Mouse (Mus musculus) C2C12 (cell line): ENCODE data around the gene H2-Eb2. TPM values are rescaled to one million over a fixed set of nuclear protein-coding genes. Genes with fewer than 3 reads are reported as not detected.
A peak's percentile ranks its signal among the peaks of the same experiment; 100 is the strongest.
"Not testable (repeated sequence)": the region's sequence is repeated elsewhere in the genome, so short reads cannot be mapped to it uniquely, and the experiment has no call there.

Experiments used
- H3K27me3 ChIP-seq: one replicate; pipeline ENCODE4 v1.6.1; 2011; ENCODE audit not compliant: control insufficient read depth, insufficient read depth, insufficient read length
- H3K36me3 ChIP-seq: one replicate; pipeline ENCODE4 v1.6.1; 2011; ENCODE audit not compliant: control insufficient read depth, insufficient read depth
- H3K4me3 ChIP-seq: one replicate; pipeline ENCODE4 v1.5.1; 2011; ENCODE audit warnings: mild to moderate bottlenecking, control low read depth; ENCODE audit not compliant: poor library complexity, insufficient read depth, severe bottlenecking
- H3K79me2 ChIP-seq: one replicate; pipeline ENCODE4 v1.6.1; 2011; ENCODE audit not compliant: control insufficient read depth, insufficient read depth
- H3K79me3 ChIP-seq: one replicate; pipeline ENCODE4 v1.6.1; 2011; ENCODE audit warnings: low read depth, control low read depth
- H3ac ChIP-seq: one replicate; pipeline ENCODE3; 2011; ENCODE audit warnings: low read depth; ENCODE audit not compliant: control insufficient read depth, insufficient read length
- CEBPB ChIP-seq: IDR thresholded peaks from one replicate; pipeline ENCODE4 v1.6.1; 2011; ENCODE audit warnings: low read depth, mild to moderate bottlenecking, control low read depth, moderate library complexity
- CTCF ChIP-seq: IDR thresholded peaks from one replicate; pipeline ENCODE4 v1.5.1; 2011; ENCODE audit not compliant: control insufficient read depth, insufficient read depth, insufficient read length
- FOSL1 ChIP-seq: IDR thresholded peaks from one replicate; pipeline ENCODE4 v1.8.0; 2011; ENCODE audit warnings: mild to moderate bottlenecking, low read length; ENCODE audit not compliant: poor library complexity, insufficient read depth, severe bottlenecking
- MAX ChIP-seq: IDR thresholded peaks from one replicate; pipeline ENCODE4 v1.6.1; 2011; ENCODE audit warnings: mild to moderate bottlenecking, control low read depth
- MYOD1 ChIP-seq: IDR thresholded peaks from one replicate; pipeline ENCODE4 v1.6.1; 2011; ENCODE audit warnings: low read depth; ENCODE audit not compliant: control insufficient read depth, insufficient read length
- MYOG ChIP-seq: IDR thresholded peaks from one replicate; pipeline ENCODE4 v1.6.1; 2011; ENCODE audit not compliant: control insufficient read depth, insufficient read length; ENCODE audit errors: extremely low read depth
- USF1 ChIP-seq: IDR thresholded peaks from one replicate; pipeline ENCODE4 v1.6.1; 2011; ENCODE audit warnings: low read depth, mild to moderate bottlenecking, control low read depth, moderate library complexity
- polyA plus RNA-seq: library from polyadenylated mRNA; unstranded; fragments of >200 nt; fragmentation: generic; extraction: Trizol; gene quantifications from one replicate; pipeline ENCODE4 v1.2.1, GENCODE M21; 2012; ENCODE audit warnings: missing spikeins

Gene H2-Eb2
- polyA plus RNA-seq, 1 experiment, result not detected

- no peaks in the 10 kb centered on the region for H3K79me3 ChIP-seq
- peaks cover 8% of the 10 kb centered on the region for H3K27me3 ChIP-seq
- no peak for TF ChIP-seq MAX
- TF ChIP-seq FOSL1, result no peak
- TF ChIP-seq CTCF, result no peak
- TF ChIP-seq USF1, result no peak
- no peak for TF ChIP-seq CEBPB
- no peak for TF ChIP-seq MYOD1
- no peak for TF ChIP-seq MYOG
- H3K36me3 ChIP-seq, result no peaks in the 10 kb centered on the region
- no peak overlapping the region for H3K4me3 ChIP-seq
- H3ac ChIP-seq, result no peak overlapping the region
- no peaks in the 10 kb centered on the region for H3K79me2 ChIP-seq
Observed at GRCm38 (mm10) chr17:34308161-34308560, 17.3 kb upstream of the H2-Eb2 start.

- no peaks in the 10 kb centered on the region for H3K79me3 ChIP-seq
- no peak overlapping the region for H3K4me3 ChIP-seq
- no peaks in the 10 kb centered on the region for H3K36me3 ChIP-seq
- H3K79me2 ChIP-seq, result no peaks in the 10 kb centered on the region
- H3K27me3 ChIP-seq, result peaks cover 9% of the 10 kb centered on the region
- no peak for TF ChIP-seq MAX
- TF ChIP-seq MYOG, result no peak
- TF ChIP-seq MYOD1, result no peak
- TF ChIP-seq USF1, result no peak
- no peak for TF ChIP-seq FOSL1
- no peak for TF ChIP-seq CEBPB
- no peak for TF ChIP-seq CTCF
- H3ac ChIP-seq, result no peak overlapping the region
Observed at GRCm38 (mm10) chr17:34309225-34309624, 16.2 kb upstream of the H2-Eb2 start.

GRCm38 (mm10) chr17:34309683-34310385 is 15.6 kb upstream of the H2-Eb2 start:
- Histone ChIP-seq H3K36me3 (no peaks in the 10 kb centered on the region), H3K79me2 (no peaks in the 10 kb centered on the region), H3ac (no peak overlapping the region), H3K79me3 (no peaks in the 10 kb centered on the region), H3K27me3 (peaks cover 11% of the 10 kb centered on the region), H3K4me3 (no peak overlapping the region)
- TF ChIP-seq MAX (no peak), MYOG (no peak), USF1 (no peak), MYOD1 (no peak), CEBPB (no peak), FOSL1 (no peak), CTCF (no peak)

GRCm38 (mm10) chr17:34310526-34310925 is 14.9 kb upstream of the H2-Eb2 start:
- not testable (repeated sequence) for H3K79me3 ChIP-seq, H3K79me2 ChIP-seq, H3K36me3 ChIP-seq, H3K4me3 ChIP-seq, H3ac ChIP-seq
- H3K27me3 ChIP-seq, result peaks cover 11% of the 10 kb centered on the region

- Histone ChIP-seq H3K79me2 (no peaks in the 10 kb centered on the region), H3K4me3 (no peak overlapping the region), H3K36me3 (no peaks in the 10 kb centered on the region), H3ac (no peak overlapping the region), H3K27me3 (peaks cover 11% of the 10 kb centered on the region), H3K79me3 (no peaks in the 10 kb centered on the region)
- TF ChIP-seq CEBPB (no peak), MYOD1 (no peak), MYOG (no peak), MAX (no peak), USF1 (no peak), CTCF (no peak), FOSL1 (no peak)
Observed at GRCm38 (mm10) chr17:34312185-34312584, 13.3 kb upstream of the H2-Eb2 start.

GRCm38 (mm10) chr17:34313393-34313792 is 12.1 kb upstream of the H2-Eb2 start:
- TF ChIP-seq MAX (no peak), CTCF (peak; percentile 75)
- Histone ChIP-seq H3K79me3 (no peaks in the 10 kb centered on the region), H3K4me3 (no peak overlapping the region), H3ac (no peak overlapping the region), H3K27me3 (peaks cover 11% of the 10 kb centered on the region), H3K36me3 (no peaks in the 10 kb centered on the region), H3K79me2 (no peaks in the 10 kb centered on the region)
